Mouse (Mus musculus) adrenal gland, postnatal 14 days (tissue): ENCODE results near the gene Zfp37. TPM values are rescaled to one million over a fixed set of nuclear protein-coding genes. Genes with fewer than 3 reads are reported as not detected.
"Not testable (repeated sequence)": the region's sequence is repeated elsewhere in the genome, so short reads cannot be mapped to it uniquely, and the experiment has no call there.

Experiments
- DNase-seq: peaks from one replicate; pipeline ENCODE4 v3.0.0; 2021; ENCODE audit warnings: mixed read lengths
- long read RNA-seq, 2 experiments: library from polyadenylated mRNA; stranded (forward); transcript quantifications; one replicate each; pipeline ENCODE4 v2.0.0; 2021
- total RNA-seq: library from RNA; stranded (reverse); gene quantifications from 2 replicates; pipeline ENCODE4 v1.2.3, GENCODE M21; 2021

The Zfp37 gene
- 5.2 and 6.9 TPM in 2 replicates for total RNA-seq
- long read RNA-seq, experiment 1, partial matches to known transcripts: 0 of 2 reads
- long read RNA-seq, experiment 1, other reads (novel, unspliced or antisense): 1 of 2 reads
- long read RNA-seq, experiment 2, partial matches to known transcripts: 0 of 1 reads
- long read RNA-seq, experiment 2, other reads (novel, unspliced or antisense): 0 of 1 reads

DNA sequence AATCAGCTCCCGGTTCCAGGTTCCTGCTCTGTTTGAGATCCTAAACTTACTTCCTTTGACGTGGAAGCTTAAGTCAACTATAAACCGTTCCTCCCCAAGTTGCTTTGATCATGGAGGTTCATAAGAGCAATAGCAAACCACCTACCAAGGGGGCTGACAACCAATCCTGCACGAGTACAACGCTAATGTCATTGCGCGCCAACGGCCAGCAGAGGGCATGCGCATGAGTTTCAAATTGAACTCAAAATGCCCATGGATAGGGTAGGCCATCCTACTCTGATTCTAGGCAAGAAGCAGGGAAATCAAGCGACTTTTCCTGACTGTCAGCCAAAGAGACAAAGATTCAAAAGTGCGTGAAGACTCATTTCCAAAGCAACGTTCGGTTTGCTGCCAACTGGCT is at the start of gene Zfp37:
Zfp37 (minus strand) TSS at position 279 of the 400 bp plus-strand sequence.
- DNase-seq: peak; percentile 34

DNA sequence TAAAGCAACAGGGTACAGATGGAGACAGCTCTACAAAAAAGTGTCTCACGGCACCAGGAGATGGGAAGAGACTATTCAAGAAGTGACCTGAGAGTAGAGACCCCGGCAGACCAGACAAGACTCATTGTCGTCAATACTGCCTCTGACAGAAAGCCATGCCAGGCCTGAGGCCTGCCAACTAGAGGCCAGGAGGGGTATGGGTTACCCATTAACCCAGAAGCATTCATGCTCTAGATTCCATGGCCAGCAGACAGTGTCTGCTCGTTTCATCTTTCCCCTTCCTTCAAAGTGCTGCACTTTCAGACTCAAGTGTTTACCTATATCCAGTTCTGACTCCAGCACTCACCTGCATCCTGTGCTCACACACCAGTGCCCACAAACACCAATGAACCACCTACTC is 47.2 kb upstream of the Zfp37 start:
- DNase-seq: no peak

- no peak for DNase-seq
Measured at GRCm38 (mm10) chr4:62277222-62277621, 46.4 kb upstream of the Zfp37 start.

DNA sequence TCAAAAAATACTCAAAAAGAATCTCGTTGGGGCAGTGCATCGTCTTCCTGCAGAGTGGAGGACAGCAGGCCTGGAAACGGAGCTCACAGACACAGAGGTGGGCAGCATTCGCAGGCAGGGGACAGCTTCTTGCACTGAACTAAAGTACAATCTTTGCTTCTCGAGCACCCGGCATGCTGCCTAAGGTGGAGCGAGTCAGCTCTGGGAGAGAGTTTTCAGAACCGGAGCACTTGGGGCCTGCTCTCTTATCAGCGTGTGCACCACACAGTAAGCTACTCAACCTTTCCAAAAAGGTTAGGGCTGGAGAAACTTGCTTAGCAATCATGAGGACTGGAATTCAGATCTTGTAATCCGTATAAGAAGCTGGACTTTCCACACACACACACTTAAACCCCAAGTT is 45.8 kb upstream of the Zfp37 start:
- DNase-seq: no peak

GRCm38 (mm10) chr4:62274841-62275536 is 44.1 kb upstream of the Zfp37 start:
- no peak for DNase-seq

DNA sequence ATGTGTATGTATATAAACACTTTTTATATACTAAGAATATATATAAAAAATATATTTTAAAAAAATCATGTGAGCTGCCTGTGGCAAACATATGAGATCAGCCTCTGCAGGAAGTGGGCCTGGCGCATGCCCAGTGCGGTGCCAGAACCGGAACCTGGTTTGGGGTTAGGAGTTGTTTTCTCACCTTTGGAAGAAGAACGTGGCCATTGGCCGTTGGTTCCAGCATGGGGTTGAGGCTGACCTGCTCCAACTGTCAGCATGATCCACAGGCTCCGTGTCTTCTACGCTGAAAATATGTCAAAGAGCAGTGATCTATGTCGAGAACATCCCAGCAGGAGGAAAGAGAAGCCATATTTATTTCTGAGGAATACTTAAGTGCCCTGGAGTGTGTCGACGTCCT is 43.1 kb upstream of the Zfp37 start:
- DNase-seq: no peak

DNA sequence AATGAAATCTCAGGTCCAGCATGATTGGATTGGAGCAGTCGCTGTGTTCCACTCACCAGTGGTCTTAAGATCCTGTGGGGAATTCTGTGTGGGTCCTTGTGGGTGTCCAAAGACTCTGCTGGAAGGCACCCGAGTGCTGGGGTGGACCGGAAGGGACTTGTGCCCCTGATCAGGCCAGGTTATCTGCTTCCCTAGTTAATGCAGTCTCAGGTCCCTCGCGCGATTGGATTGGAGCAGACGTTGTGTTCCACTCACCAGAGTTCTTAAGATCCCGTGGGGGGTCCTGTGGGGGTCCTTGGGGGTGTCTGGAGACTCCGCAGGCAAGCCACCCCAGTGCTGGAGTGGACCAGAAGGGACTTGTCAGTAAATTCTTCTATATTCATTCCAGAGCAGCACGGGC is 41.8 kb upstream of the Zfp37 start:
- no peak for DNase-seq

- DNase-seq: no peak
Measured at GRCm38 (mm10) chr4:62267101-62267500, 36.3 kb upstream of the Zfp37 start.

- DNase-seq: not testable (repeated sequence)
Measured at GRCm38 (mm10) chr4:62266016-62266415, 35.2 kb upstream of the Zfp37 start.

DNA sequence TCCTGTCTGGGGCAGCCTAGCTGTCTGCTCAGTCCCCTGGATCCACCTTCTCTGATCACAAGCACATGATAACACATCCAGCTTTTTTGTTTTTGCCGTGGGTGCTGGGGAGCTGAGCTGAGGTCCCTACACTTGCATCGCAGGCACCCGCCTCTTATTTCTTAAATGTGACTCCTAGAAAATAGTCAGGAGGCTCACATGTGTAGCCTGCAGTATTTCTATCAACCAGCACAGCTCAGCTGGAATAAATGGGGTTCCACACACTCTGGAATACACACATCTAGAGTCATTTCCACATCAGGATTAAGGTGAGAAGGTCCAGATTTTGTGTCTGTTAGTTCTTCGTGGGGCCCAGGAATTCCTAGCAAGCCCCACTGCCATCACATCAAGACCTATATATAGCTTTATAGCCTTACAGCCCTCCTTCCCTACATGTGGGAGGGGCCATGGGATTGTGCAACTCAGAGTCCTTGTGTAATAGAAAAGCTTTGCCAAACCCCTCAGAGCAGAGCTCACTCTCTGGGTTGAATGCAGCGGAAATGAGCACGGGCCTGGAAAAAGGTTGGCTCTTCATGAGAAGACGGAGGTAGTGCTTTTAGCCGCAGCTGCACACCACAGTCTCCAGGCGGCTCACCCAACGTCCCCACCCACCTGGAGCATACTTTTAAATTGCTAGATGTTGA is 34.4 kb upstream of the Zfp37 start:
- no peak for DNase-seq

DNA sequence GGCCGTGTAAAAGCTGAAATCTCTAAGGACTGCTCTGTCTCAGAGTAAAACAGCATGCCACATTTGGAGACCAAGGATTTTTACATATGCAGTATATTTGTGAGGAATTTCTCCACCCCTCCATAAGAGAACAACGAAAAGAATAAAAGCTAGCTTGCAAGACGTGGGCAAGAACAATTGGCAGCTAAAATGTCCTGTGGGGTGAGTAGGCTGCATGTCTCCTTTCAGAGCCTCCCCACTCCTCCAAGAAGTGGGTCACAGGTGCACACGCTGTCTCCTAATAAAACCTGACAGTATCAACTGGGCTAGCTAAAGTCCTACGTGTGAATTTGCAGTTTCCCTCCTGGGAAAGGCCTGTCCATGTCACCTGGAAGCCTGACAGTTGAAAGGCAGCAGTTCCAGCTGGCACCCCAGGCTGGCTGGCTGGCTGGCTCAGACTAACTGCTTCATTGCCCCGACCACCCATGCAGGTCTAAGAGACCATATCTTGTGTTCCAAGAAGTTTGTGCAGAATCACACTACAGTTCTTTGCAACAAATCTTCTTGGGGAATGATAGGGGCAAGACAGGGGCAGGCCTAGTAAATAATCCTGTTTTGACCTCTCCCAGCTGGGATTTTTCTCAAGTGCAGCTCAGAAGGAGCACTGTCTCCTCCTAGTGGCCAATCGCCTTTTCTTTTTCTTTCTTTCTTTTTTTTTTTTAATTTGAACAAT is 32.4 kb upstream of the Zfp37 start:
- DNase-seq: no peak

GRCm38 (mm10) chr4:62262276-62262675 is 31.4 kb upstream of the Zfp37 start, which contains the start of gene Slc31a2:
Gene Slc31a2, plus strand, starts transcription at chr4:62262562.
- DNase-seq: no peak

DNA sequence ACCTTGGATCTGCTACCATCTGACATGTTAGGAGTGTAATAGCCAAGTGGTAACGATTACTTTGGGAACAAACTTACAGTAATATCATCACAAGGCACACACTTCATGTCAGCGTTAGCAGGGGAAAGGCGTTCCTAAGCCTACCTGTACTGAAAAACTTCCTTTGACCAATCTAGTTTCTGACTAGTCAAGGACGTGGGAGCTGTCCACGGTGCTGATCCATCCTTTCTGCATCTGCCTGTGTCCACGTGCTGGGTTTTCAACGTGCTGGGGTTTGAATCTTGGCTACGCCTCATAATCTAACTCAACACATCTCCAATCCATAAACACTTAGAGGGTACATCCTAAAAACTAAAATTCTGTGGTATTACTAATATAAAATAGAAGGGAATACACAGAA is 26.1 kb upstream of the Zfp37 start:
- DNase-seq: peak; percentile 69

GRCm38 (mm10) chr4:62254551-62254950 is 23.7 kb upstream of the Zfp37 start:
- no peak for DNase-seq

- DNase-seq: no peak
Measured at GRCm38 (mm10) chr4:62251776-62252175, 20.9 kb upstream of the Zfp37 start.

GRCm38 (mm10) chr4:62250896-62251544 is 20.2 kb upstream of the Zfp37 start:
- no peak for DNase-seq

- no peak for DNase-seq
Measured at GRCm38 (mm10) chr4:62248328-62248727, 17.5 kb upstream of the Zfp37 start.

DNA sequence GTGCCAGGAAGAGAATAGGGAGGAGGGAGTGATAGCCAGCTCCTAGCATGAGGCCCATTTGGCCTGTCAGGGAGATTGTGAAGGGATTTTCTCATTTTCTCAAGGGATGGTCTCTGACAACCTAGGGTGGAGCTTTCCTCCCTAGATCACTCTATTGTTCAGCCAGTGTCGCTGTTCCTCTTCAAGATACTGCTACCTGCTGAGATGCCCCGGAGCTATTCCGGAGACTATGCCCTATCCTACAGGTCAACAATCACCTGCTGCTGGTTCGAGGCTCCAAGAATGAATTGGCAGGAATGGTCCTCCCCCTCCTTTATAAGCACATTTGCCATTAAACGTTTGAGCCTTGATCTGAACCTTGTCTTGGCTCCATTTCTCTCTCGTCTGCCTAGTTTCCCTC is 9.7 kb upstream of the Zfp37 start:
- no peak for DNase-seq

DNA sequence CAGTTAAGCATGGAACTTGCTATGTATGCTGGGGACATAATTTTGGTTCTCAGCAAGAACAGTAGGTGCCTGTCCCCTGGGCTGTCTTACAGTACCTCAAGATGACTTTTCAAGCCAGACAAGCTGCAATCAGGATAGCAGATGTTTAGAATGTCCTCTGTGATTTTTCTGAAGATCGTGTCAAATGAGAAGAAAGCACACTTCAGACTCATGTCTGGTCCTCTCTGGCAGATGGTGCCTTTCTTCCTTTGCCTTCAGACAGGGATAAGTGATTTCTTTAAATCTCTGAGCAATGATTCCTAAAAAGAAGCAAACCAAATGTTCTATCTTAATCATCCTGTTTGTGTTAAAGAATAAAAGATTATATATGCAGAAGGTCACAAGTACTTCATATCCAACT is 694 bp downstream of the Zfp37 start:
- no peak for DNase-seq

DNA sequence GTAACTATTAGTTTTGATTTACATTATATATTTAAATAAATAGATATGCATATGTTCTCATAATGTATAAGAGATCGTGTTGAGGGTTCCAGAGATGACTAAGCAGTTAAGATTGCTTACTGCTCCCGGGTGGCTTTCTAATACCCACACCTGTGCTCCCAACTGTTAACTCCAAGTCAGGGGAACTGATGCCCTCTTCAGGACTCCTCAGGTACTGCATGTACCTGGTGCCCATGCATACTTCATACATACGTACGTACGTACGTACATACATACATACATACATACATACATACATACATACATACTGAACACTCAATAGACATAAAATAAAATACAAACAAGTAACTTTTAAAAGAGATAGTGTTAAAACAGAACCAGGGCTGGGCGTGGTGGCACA is 1.4 kb downstream of the Zfp37 start:
- DNase-seq: peak; percentile 12

- DNase-seq: peak; percentile 65
Measured at GRCm38 (mm10) chr4:62228391-62228790, 2.5 kb downstream of the Zfp37 start.

DNA sequence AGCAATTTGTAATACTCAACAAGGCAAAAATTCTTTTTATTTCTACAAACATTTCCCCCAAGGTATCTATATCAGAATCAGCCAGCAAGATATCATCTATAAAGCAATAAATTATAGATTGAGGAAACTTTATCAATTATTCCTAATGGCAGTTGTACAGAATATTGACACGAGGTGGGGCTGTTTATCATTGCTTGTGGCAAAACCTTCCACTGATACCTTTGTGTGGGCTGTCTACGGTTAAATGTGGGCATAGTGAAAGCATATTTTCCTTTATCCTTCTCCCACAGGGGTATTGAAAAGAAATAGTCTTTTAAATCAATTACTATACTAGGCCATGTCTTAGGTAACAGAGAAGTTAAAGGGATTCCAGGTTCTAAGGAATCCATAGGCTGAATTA is 17.4 kb downstream of the Zfp37 start:
- no peak for DNase-seq
